Mouse (Mus musculus): Measurements from ENCODE around the gene Ttyh3.

- no peak for TF ChIP-seq CTCF (IDR thresholded peaks at IDR 0.05; ENCODE audit: low read depth)
- no peak for TF ChIP-seq EP300 (IDR thresholded peaks at IDR 0.05; ENCODE audit: low read depth)
These were observed 1.6 kb downstream of the Ttyh3 start for GRCm38 (mm10) chr5:140647031-140647760.
